Mouse (Mus musculus) liver, embryonic 15.5 days (tissue): ENCODE data around the gene Oas1c. TPM values are rescaled to one million over a fixed set of nuclear protein-coding genes. Genes with fewer than 3 reads are reported as not detected.

ENCODE experiments used
- ATAC-seq: fragments of 200-750 bp; cut with Nextera tagmentation; 2 replicates; pipeline ENCODE4 v1.8.0; 2017; ENCODE audit warnings: moderate number of reproducible peaks, mild to moderate bottlenecking, moderate library complexity; ENCODE audit not compliant: insufficient read depth
- H3K27ac ChIP-seq: fragments of 300-500 bp; sonication (generic); replicated peaks from 2 replicates; pipeline ENCODE4 v1.5.1; 2015; ENCODE audit warnings: mild to moderate bottlenecking, inconsistent platforms
- H3K27me3 ChIP-seq: fragments of 300-500 bp; sonication (generic); 2 replicates; pipeline ENCODE4 v1.6.1; 2015; ENCODE audit warnings: mild to moderate bottlenecking, inconsistent platforms
- H3K36me3 ChIP-seq: fragments of 300-500 bp; sonication (generic); replicated peaks from 2 replicates; pipeline ENCODE4 v1.6.1; 2015; ENCODE audit warnings: moderate library complexity, mild to moderate bottlenecking, inconsistent platforms
- H3K4me1 ChIP-seq: fragments of 300-500 bp; sonication (generic); replicated peaks from 2 replicates; pipeline ENCODE4 v1.6.1; 2015; ENCODE audit warnings: inconsistent platforms
- H3K4me2 ChIP-seq: fragments of 300-500 bp; sonication (generic); 2 replicates; pipeline ENCODE4 v1.6.1; 2015; ENCODE audit warnings: moderate library complexity, mild to moderate bottlenecking, inconsistent platforms
- H3K4me3 ChIP-seq: fragments of 300-500 bp; sonication (generic); replicated peaks from 2 replicates; pipeline ENCODE4 v1.5.1; 2015; ENCODE audit warnings: mild to moderate bottlenecking, inconsistent platforms
- H3K9ac ChIP-seq: fragments of 300-500 bp; sonication (generic); 2 replicates; pipeline ENCODE4 v1.6.1; 2015; ENCODE audit warnings: moderate library complexity, mild to moderate bottlenecking, inconsistent platforms
- H3K9me3 ChIP-seq: fragments of 300-500 bp; sonication (generic); replicated peaks from 2 replicates; pipeline ENCODE4 v1.6.1; 2016; ENCODE audit warnings: inconsistent platforms
- WGBS: fragments of 180-500 bp; shearing (Covaris S2); methylation state at CpG from one replicate; pipeline ENCODE4 v1.1.7; 2015; ENCODE audit warnings: mixed read lengths; ENCODE audit not compliant: insufficient replicate concordance; 5-methylcytosine and 5-hydroxymethylcytosine counted together
- polyA plus RNA-seq: library from polyadenylated mRNA; unstranded; fragments of >200 nt; fragmentation: Nextera tagmentation; extraction: Ambion mirVana; gene quantifications from 2 replicates; pipeline ENCODE4 v1.2.1, GENCODE M21; 2015

The Oas1c gene
- polyA plus RNA-seq, result 0.33 and 0.44 TPM in 2 replicates

GRCm38 (mm10) chr5:120811951-120812819 is at the start of gene Oas1c:
Gene Oas1c, minus strand, starts transcription at chr5:120812514.
- Histone ChIP-seq H3K36me3 (no peaks in the 10 kb centered on the region), H3K4me2 (peak within 1 kb of the TSS; percentile 75), H3K27me3 (no peaks in the 10 kb centered on the region), H3K27ac (0 out of 2 replicates have a peak within 1 kb of the TSS, but pooled peaks have one; percentile 19), H3K4me1 (peaks cover 22% of the 10 kb centered on the region), H3K4me3 (peak within 1 kb of the TSS; percentile 72), H3K9ac (peak within 1 kb of the TSS; percentile 65), H3K9me3 (no peaks in the 10 kb centered on the region)
- 3% methylated on average over 18 of the region's 18 CpGs for WGBS
- peak; percentile 85 for ATAC-seq

- H3K27me3 ChIP-seq, result no peaks in the 10 kb centered on the region
- no peak within 1 kb of the TSS for H3K27ac ChIP-seq
- no peak within 1 kb of the TSS for H3K9ac ChIP-seq
- H3K4me2 ChIP-seq, result no peak within 1 kb of the TSS
- 38% methylated on average over 4 of the region's 4 CpGs for WGBS
- H3K4me1 ChIP-seq, result no peaks in the 10 kb centered on the region
- H3K9me3 ChIP-seq, result no peaks in the 10 kb centered on the region
- no peak for ATAC-seq
- H3K4me3 ChIP-seq, result no peak within 1 kb of the TSS
- no peaks in the 10 kb centered on the region for H3K36me3 ChIP-seq
Observed at GRCm38 (mm10) chr5:120861121-120861520, 48.8 kb upstream of the Oas1c start, which contains the start of gene Oas1h. Gene Oas1h, plus strand, starts transcription at chr5:120861421.

- H3K27ac ChIP-seq, result no peak overlapping the region
- H3K36me3 ChIP-seq, result no peaks in the 10 kb centered on the region
- H3K9me3 ChIP-seq, result no peaks in the 10 kb centered on the region
- H3K9ac ChIP-seq, result no peak overlapping the region
- H3K27me3 ChIP-seq, result no peaks in the 10 kb centered on the region
- ATAC-seq, result no peak
- H3K4me2 ChIP-seq, result no peak overlapping the region
- H3K4me3 ChIP-seq, result no peak overlapping the region
- no peaks in the 10 kb centered on the region for H3K4me1 ChIP-seq
- WGBS, result 56% methylated on average over 2 of the region's 2 CpGs
Observed at GRCm38 (mm10) chr5:120859241-120859640, 46.9 kb upstream of the Oas1c start.

- no peak overlapping the region for H3K9ac ChIP-seq
- ATAC-seq, result no peak
- no peaks in the 10 kb centered on the region for H3K36me3 ChIP-seq
- no peak overlapping the region for H3K4me2 ChIP-seq
- WGBS, result 42% methylated on average over 3 of the region's 3 CpGs
- no peaks in the 10 kb centered on the region for H3K9me3 ChIP-seq
- H3K4me3 ChIP-seq, result no peak overlapping the region
- H3K4me1 ChIP-seq, result no peaks in the 10 kb centered on the region
- H3K27ac ChIP-seq, result no peak overlapping the region
- H3K27me3 ChIP-seq, result no peaks in the 10 kb centered on the region
Observed at GRCm38 (mm10) chr5:120849601-120850136, 37.4 kb upstream of the Oas1c start.

- WGBS, result 45% methylated on average over 4 of the region's 4 CpGs
- no peaks in the 10 kb centered on the region for H3K9me3 ChIP-seq
Observed at GRCm38 (mm10) chr5:120847067-120847466, 34.8 kb upstream of the Oas1c start, which contains the start of gene Oas1f. Gene Oas1f, plus strand, starts transcription at chr5:120847367.

GRCm38 (mm10) chr5:120844713-120845112 is 32.4 kb upstream of the Oas1c start:
- Histone ChIP-seq H3K9me3 (no peaks in the 10 kb centered on the region), H3K4me3 (no peak overlapping the region), H3K4me1 (no peaks in the 10 kb centered on the region), H3K36me3 (no peaks in the 10 kb centered on the region), H3K27me3 (no peaks in the 10 kb centered on the region), H3K4me2 (no peak overlapping the region), H3K27ac (no peak overlapping the region), H3K9ac (no peak overlapping the region)
- no peak for ATAC-seq
- 59% methylated on average over 3 of the region's 3 CpGs for WGBS

More at GRCm38 (mm10) chr5:120847067-120847466, 34.8 kb upstream of the Oas1c start, which contains the start of gene Oas1f:
- Histone ChIP-seq H3K4me2 (no peak within 1 kb of the TSS), H3K4me3 (no peak within 1 kb of the TSS), H3K4me1 (no peaks in the 10 kb centered on the region), H3K27me3 (no peaks in the 10 kb centered on the region), H3K36me3 (no peaks in the 10 kb centered on the region), H3K27ac (no peak within 1 kb of the TSS), H3K9ac (no peak within 1 kb of the TSS)
- ATAC-seq, result no peak

- 4% methylated on average over 8 of the region's 8 CpGs for WGBS
- ATAC-seq, result no peak
- Histone ChIP-seq H3K36me3 (no peaks in the 10 kb centered on the region), H3K27me3 (peaks cover 22% of the 10 kb centered on the region), H3K27ac (no peak overlapping the region), H3K4me2 (no peak overlapping the region), H3K4me1 (no peaks in the 10 kb centered on the region), H3K9ac (no peak overlapping the region), H3K4me3 (no peak overlapping the region), H3K9me3 (no peaks in the 10 kb centered on the region)
Observed at GRCm38 (mm10) chr5:120836731-120837585, 24.6 kb upstream of the Oas1c start.

- Histone ChIP-seq H3K9me3 (no peaks in the 10 kb centered on the region), H3K4me2 (no peak overlapping the region), H3K4me1 (no peaks in the 10 kb centered on the region), H3K9ac (no peak overlapping the region), H3K27me3 (peaks cover 22% of the 10 kb centered on the region), H3K36me3 (no peaks in the 10 kb centered on the region), H3K4me3 (no peak overlapping the region), H3K27ac (no peak overlapping the region)
- ATAC-seq, result no peak
- 10% methylated on average over 17 of the region's 17 CpGs for WGBS
Observed at GRCm38 (mm10) chr5:120833335-120834280, 21.3 kb upstream of the Oas1c start.

GRCm38 (mm10) chr5:120831031-120831430 is 18.7 kb upstream of the Oas1c start:
- no peak overlapping the region for H3K4me2 ChIP-seq
- no peaks in the 10 kb centered on the region for H3K36me3 ChIP-seq
- ATAC-seq, result no peak
- no peaks in the 10 kb centered on the region for H3K4me1 ChIP-seq
- peaks cover 18% of the 10 kb centered on the region for H3K27me3 ChIP-seq
- no peak overlapping the region for H3K27ac ChIP-seq
- no peak overlapping the region for H3K9ac ChIP-seq
- H3K9me3 ChIP-seq, result no peaks in the 10 kb centered on the region
- WGBS, result 47% methylated on average over 4 of the region's 4 CpGs
- H3K4me3 ChIP-seq, result no peak overlapping the region

GRCm38 (mm10) chr5:120818999-120819398 is 6.7 kb upstream of the Oas1c start:
- H3K4me3 ChIP-seq, result no peak overlapping the region
- ATAC-seq, result no peak
- H3K4me1 ChIP-seq, result no peaks in the 10 kb centered on the region
- H3K4me2 ChIP-seq, result no peak overlapping the region
- no peaks in the 10 kb centered on the region for H3K9me3 ChIP-seq
- H3K27me3 ChIP-seq, result no peaks in the 10 kb centered on the region
- no peak overlapping the region for H3K9ac ChIP-seq
- no peaks in the 10 kb centered on the region for H3K36me3 ChIP-seq
- no peak overlapping the region for H3K27ac ChIP-seq
